Mouse (Mus musculus): ENCODE results near the gene Kcng4. TPM values are rescaled to one million over a fixed set of nuclear protein-coding genes. Genes with fewer than 3 reads are reported as not detected.
A peak's percentile ranks its signal among the peaks of the same experiment; 100 is the strongest.

Kcng4 gene
- polyA plus RNA-seq, 1 experiment from 2014 or later, result 0.55 TPM

- Histone ChIP-seq H3K36me3 (ENCODE audit: control insufficient read depth, insufficient read depth, low read length) (no peaks in the 10 kb centered on the region), H3K4me3 (replicated peaks; ENCODE audit: low read depth, low read length) (no peak overlapping the region), H3K27ac (replicated peaks; ENCODE audit: low read depth, low read length) (no peak overlapping the region), H3K4me1 (ENCODE audit: control insufficient read depth, insufficient read depth, low read length) (0 out of 2 replicates have a peak, but pooled peaks cover 3% of the 10 kb centered on the region), H3K9me3 (ENCODE audit: control insufficient read depth, low read length) (no peaks in the 10 kb centered on the region), H3K9ac (replicated peaks; ENCODE audit: low read length) (no peak overlapping the region), H3K27me3 (ENCODE audit: control insufficient read depth, insufficient read depth, low read length) (no peaks in the 10 kb centered on the region), H3K4me2 (ENCODE audit: low read length) (no peak overlapping the region)
- WGBS, result 76% methylated on average over 3 of the region's 3 CpGs
- DNase-seq (no peak), ATAC-seq (ENCODE audit: low FRiP score, low TSS enrichment) (no peak)
These were observed 10.7 kb upstream of the Kcng4 start for GRCm38 (mm10) chr8:119646197-119646596.

GRCm38 (mm10) chr8:119644981-119645597 is 9.6 kb upstream of the Kcng4 start:
- 36% methylated on average over 18 of the region's 18 CpGs for WGBS
- DNase-seq, result peak; percentile 68
- Histone ChIP-seq H3K4me2 (ENCODE audit: low read length) (no peak overlapping the region), H3K4me3 (replicated peaks; ENCODE audit: low read depth, low read length) (no peak overlapping the region), H3K9ac (replicated peaks; ENCODE audit: low read length) (no peak overlapping the region), H3K27me3 (ENCODE audit: control insufficient read depth, insufficient read depth, low read length) (no peaks in the 10 kb centered on the region), H3K4me1 (ENCODE audit: control insufficient read depth, insufficient read depth, low read length) (0 out of 2 replicates have a peak, but pooled peaks cover 3% of the 10 kb centered on the region), H3K36me3 (ENCODE audit: control insufficient read depth, insufficient read depth, low read length) (no peaks in the 10 kb centered on the region), H3K9me3 (ENCODE audit: control insufficient read depth, low read length) (no peaks in the 10 kb centered on the region), H3K27ac (replicated peaks; ENCODE audit: low read depth, low read length) (peak overlapping the region; percentile 84)
- peak; percentile 53; the same call in 1 of the 2 replicates for ATAC-seq (ENCODE audit: low FRiP score, low TSS enrichment)

- Histone ChIP-seq H3K4me3 (replicated peaks; ENCODE audit: low read depth, low read length) (no peak overlapping the region), H3K27ac (replicated peaks; ENCODE audit: low read depth, low read length) (peak overlapping the region; percentile 84), H3K4me1 (ENCODE audit: control insufficient read depth, insufficient read depth, low read length) (0 out of 2 replicates have a peak, but pooled peaks cover 3% of the 10 kb centered on the region), H3K36me3 (ENCODE audit: control insufficient read depth, insufficient read depth, low read length) (no peaks in the 10 kb centered on the region), H3K9ac (replicated peaks; ENCODE audit: low read length) (no peak overlapping the region), H3K9me3 (ENCODE audit: control insufficient read depth, low read length) (no peaks in the 10 kb centered on the region), H3K27me3 (ENCODE audit: control insufficient read depth, insufficient read depth, low read length) (no peaks in the 10 kb centered on the region), H3K4me2 (ENCODE audit: low read length) (no peak overlapping the region)
- WGBS, result 63% methylated on average over 17 of the region's 17 CpGs
- DNase-seq (peak; percentile 65), ATAC-seq (ENCODE audit: low FRiP score, low TSS enrichment) (no peak; the same call in 1 of the 2 replicates)
These were observed 9.0 kb upstream of the Kcng4 start for GRCm38 (mm10) chr8:119644429-119644960.

- no peaks in the 10 kb centered on the region for H3K9me3 ChIP-seq (ENCODE audit: control insufficient read depth, low read length)
- H3K4me2 ChIP-seq (ENCODE audit: low read length), result no peak overlapping the region
- 0 out of 2 replicates have a peak, but pooled peaks cover 3% of the 10 kb centered on the region for H3K4me1 ChIP-seq (ENCODE audit: control insufficient read depth, insufficient read depth, low read length)
- H3K27ac ChIP-seq (replicated peaks; ENCODE audit: low read depth, low read length), result no peak overlapping the region
- H3K9ac ChIP-seq (replicated peaks; ENCODE audit: low read length), result no peak overlapping the region
- no peak overlapping the region for H3K4me3 ChIP-seq (replicated peaks; ENCODE audit: low read depth, low read length)
- ATAC-seq (ENCODE audit: low FRiP score, low TSS enrichment), result no peak
- no peaks in the 10 kb centered on the region for H3K27me3 ChIP-seq (ENCODE audit: control insufficient read depth, insufficient read depth, low read length)
- 91% methylated on average over 1 of the region's 1 CpGs for WGBS
- DNase-seq, result no peak
- H3K36me3 ChIP-seq (ENCODE audit: control insufficient read depth, insufficient read depth, low read length), result no peaks in the 10 kb centered on the region
These were observed 7.5 kb upstream of the Kcng4 start for GRCm38 (mm10) chr8:119642960-119643359.

- H3K36me3 ChIP-seq (ENCODE audit: control insufficient read depth, insufficient read depth, low read length), result no peaks in the 10 kb centered on the region
- H3K27ac ChIP-seq (replicated peaks; ENCODE audit: low read depth, low read length), result no peak overlapping the region
- no peak overlapping the region for H3K4me3 ChIP-seq (replicated peaks; ENCODE audit: low read depth, low read length)
- no peak overlapping the region for H3K9ac ChIP-seq (replicated peaks; ENCODE audit: low read length)
- DNase-seq (no peak), ATAC-seq (ENCODE audit: low FRiP score, low TSS enrichment) (no peak)
- WGBS, result 85% methylated on average over 5 of the region's 5 CpGs
- H3K4me1 ChIP-seq (ENCODE audit: control insufficient read depth, insufficient read depth, low read length), result 0 out of 2 replicates have a peak, but pooled peaks cover 3% of the 10 kb centered on the region
- H3K9me3 ChIP-seq (ENCODE audit: control insufficient read depth, low read length), result no peaks in the 10 kb centered on the region
- H3K4me2 ChIP-seq (ENCODE audit: low read length), result no peak overlapping the region
- no peaks in the 10 kb centered on the region for H3K27me3 ChIP-seq (ENCODE audit: control insufficient read depth, insufficient read depth, low read length)
These were observed 5.6 kb upstream of the Kcng4 start for GRCm38 (mm10) chr8:119641058-119641457.

GRCm38 (mm10) chr8:119639798-119640197 is 4.3 kb upstream of the Kcng4 start:
- no peak overlapping the region for H3K27ac ChIP-seq (replicated peaks; ENCODE audit: low read depth, low read length)
- H3K4me3 ChIP-seq (replicated peaks; ENCODE audit: low read depth, low read length), result no peak overlapping the region
- no peaks in the 10 kb centered on the region for H3K36me3 ChIP-seq (ENCODE audit: control insufficient read depth, insufficient read depth, low read length)
- no peaks in the 10 kb centered on the region for H3K27me3 ChIP-seq (ENCODE audit: control insufficient read depth, insufficient read depth, low read length)
- no peak for ATAC-seq (ENCODE audit: low FRiP score, low TSS enrichment)
- WGBS, result 80% methylated on average over 7 of the region's 7 CpGs
- no peak overlapping the region for H3K9ac ChIP-seq (replicated peaks; ENCODE audit: low read length)
- DNase-seq, result no peak
- H3K9me3 ChIP-seq (ENCODE audit: control insufficient read depth, low read length), result no peaks in the 10 kb centered on the region
- peaks cover 9% of the 10 kb centered on the region for H3K4me1 ChIP-seq (ENCODE audit: control insufficient read depth, insufficient read depth, low read length)
- H3K4me2 ChIP-seq (ENCODE audit: low read length), result no peak overlapping the region

GRCm38 (mm10) chr8:119638261-119638660 is 2.8 kb upstream of the Kcng4 start:
- ATAC-seq (ENCODE audit: low FRiP score, low TSS enrichment) (no peak), DNase-seq (no peak)
- H3K4me2 ChIP-seq (ENCODE audit: low read length), result no peak overlapping the region
- H3K4me3 ChIP-seq (replicated peaks; ENCODE audit: low read depth, low read length), result no peak overlapping the region
- WGBS, result 79% methylated on average over 6 of the region's 6 CpGs
- H3K9me3 ChIP-seq (ENCODE audit: control insufficient read depth, low read length), result no peaks in the 10 kb centered on the region
- H3K4me1 ChIP-seq (ENCODE audit: control insufficient read depth, insufficient read depth, low read length), result peaks cover 9% of the 10 kb centered on the region
- no peak overlapping the region for H3K9ac ChIP-seq (replicated peaks; ENCODE audit: low read length)
- H3K27ac ChIP-seq (replicated peaks; ENCODE audit: low read depth, low read length), result no peak overlapping the region
- H3K36me3 ChIP-seq (ENCODE audit: control insufficient read depth, insufficient read depth, low read length), result no peaks in the 10 kb centered on the region
- no peaks in the 10 kb centered on the region for H3K27me3 ChIP-seq (ENCODE audit: control insufficient read depth, insufficient read depth, low read length)

GRCm38 (mm10) chr8:119637381-119637780 is 1.9 kb upstream of the Kcng4 start:
- Histone ChIP-seq H3K4me3 (replicated peaks; ENCODE audit: low read depth, low read length) (no peak overlapping the region), H3K4me1 (ENCODE audit: control insufficient read depth, insufficient read depth, low read length) (peaks cover 9% of the 10 kb centered on the region), H3K27me3 (ENCODE audit: control insufficient read depth, insufficient read depth, low read length) (no peaks in the 10 kb centered on the region), H3K9me3 (ENCODE audit: control insufficient read depth, low read length) (no peaks in the 10 kb centered on the region), H3K9ac (replicated peaks; ENCODE audit: low read length) (no peak overlapping the region), H3K36me3 (ENCODE audit: control insufficient read depth, insufficient read depth, low read length) (no peaks in the 10 kb centered on the region), H3K4me2 (ENCODE audit: low read length) (no peak overlapping the region), H3K27ac (replicated peaks; ENCODE audit: low read depth, low read length) (no peak overlapping the region)
- 91% methylated on average over 4 of the region's 4 CpGs for WGBS
- DNase-seq, result no peak
- ATAC-seq (ENCODE audit: low FRiP score, low TSS enrichment), result no peak

- no peaks in the 10 kb centered on the region for H3K36me3 ChIP-seq (ENCODE audit: control insufficient read depth, insufficient read depth, low read length)
- H3K4me1 ChIP-seq (ENCODE audit: control insufficient read depth, insufficient read depth, low read length), result peaks cover 9% of the 10 kb centered on the region
- ATAC-seq (ENCODE audit: low FRiP score, low TSS enrichment) (no peak), DNase-seq (no peak)
- no peaks in the 10 kb centered on the region for H3K9me3 ChIP-seq (ENCODE audit: control insufficient read depth, low read length)
- no peak overlapping the region for H3K27ac ChIP-seq (replicated peaks; ENCODE audit: low read depth, low read length)
- 69% methylated on average over 7 of the region's 7 CpGs for WGBS
- H3K4me2 ChIP-seq (ENCODE audit: low read length), result no peak overlapping the region
- H3K9ac ChIP-seq (replicated peaks; ENCODE audit: low read length), result no peak overlapping the region
- no peak overlapping the region for H3K4me3 ChIP-seq (replicated peaks; ENCODE audit: low read depth, low read length)
- no peaks in the 10 kb centered on the region for H3K27me3 ChIP-seq (ENCODE audit: control insufficient read depth, insufficient read depth, low read length)
These were observed 1.3 kb upstream of the Kcng4 start for GRCm38 (mm10) chr8:119636766-119637165.

Measured in midbrain, embryonic 14.5 days (tissue).